Mouse (Mus musculus) olfactory bulb, adult 2 months (tissue): ENCODE measurements around the gene Apol7a.

Experiments used
- CTCF ChIP-seq: fragments of 200-500 bp; IDR thresholded peaks from 2 replicates; pipeline ENCODE4 v1.5.1; 2012; ENCODE audit warnings: low read depth, mild to moderate bottlenecking, low read length, moderate library complexity; ENCODE audit not compliant: insufficient read depth
- POLR2A ChIP-seq: fragments of 200-500 bp; IDR thresholded peaks from 2 replicates; pipeline ENCODE4 v1.6.1; 2012; ENCODE audit warnings: mild to moderate bottlenecking, low read depth, low read length, moderate library complexity; ENCODE audit not compliant: insufficient read depth

DNA sequence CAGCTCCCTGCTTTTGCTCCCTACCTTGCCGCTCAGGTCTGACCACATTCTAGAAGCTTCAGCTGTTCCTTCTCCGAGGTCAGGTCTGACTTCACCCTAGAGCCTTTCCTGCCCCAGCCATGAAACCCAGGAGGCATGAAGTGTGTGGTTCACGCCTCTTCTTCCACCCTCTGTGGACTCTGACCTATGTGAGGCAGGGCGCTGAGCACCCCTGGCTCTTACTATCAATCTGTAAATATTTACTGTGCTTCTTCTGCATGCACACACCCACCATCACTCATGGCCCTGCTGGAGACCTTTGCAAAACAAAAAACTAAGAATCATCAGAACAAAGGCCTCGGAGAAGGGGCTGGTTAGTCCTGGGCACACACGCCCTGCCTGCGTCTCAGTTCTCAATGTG is 60.5 kb downstream of the Apol7a start:
- no peak for TF ChIP-seq CTCF
- TF ChIP-seq POLR2A = no peak
